Mouse (Mus musculus): Measurements from ENCODE around the gene Tiprl.

Tiprl gene

GRCm38 (mm10) chr1:165236321-165237298 is at the start of gene Tiprl:
TSS of gene Tiprl (minus strand) at chr1:165236996.
- peak; percentile 98 for DNase-seq

GRCm38 (mm10) chr1:165284096-165284495 is 47.3 kb upstream of the Tiprl start:
- no peak for DNase-seq

- DNase-seq, result no peak
Measured at GRCm38 (mm10) chr1:165282967-165283345, 46.2 kb upstream of the Tiprl start.

- no peak for DNase-seq
Measured at GRCm38 (mm10) chr1:165282222-165282966, 45.6 kb upstream of the Tiprl start.

- DNase-seq, result peak; percentile 37
Measured at GRCm38 (mm10) chr1:165281351-165282221, 44.8 kb upstream of the Tiprl start.

GRCm38 (mm10) chr1:165280741-165281140 is 43.9 kb upstream of the Tiprl start:
- no peak for DNase-seq

- no peak for DNase-seq
Measured at GRCm38 (mm10) chr1:165274946-165275345, 38.1 kb upstream of the Tiprl start.

- peak; percentile 63 for DNase-seq
Measured at GRCm38 (mm10) chr1:165252027-165252671, 15.4 kb upstream of the Tiprl start.

GRCm38 (mm10) chr1:165250546-165250945 is 13.8 kb upstream of the Tiprl start:
- no peak for DNase-seq

GRCm38 (mm10) chr1:165248842-165249241 is 12.0 kb upstream of the Tiprl start:
- DNase-seq, result no peak

- no peak for DNase-seq
Measured at GRCm38 (mm10) chr1:165247788-165248187, 11.0 kb upstream of the Tiprl start.

- DNase-seq, result no peak
Measured at GRCm38 (mm10) chr1:165247085-165247484, 10.3 kb upstream of the Tiprl start.

- DNase-seq, result no peak
Measured at GRCm38 (mm10) chr1:165246587-165246986, 9.8 kb upstream of the Tiprl start.

- DNase-seq, result no peak
Measured at GRCm38 (mm10) chr1:165235846-165236245, 950 bp downstream of the Tiprl start.

- DNase-seq, result peak; percentile 19
Measured at GRCm38 (mm10) chr1:165233806-165234205, 3.0 kb downstream of the Tiprl start.

- DNase-seq, result no peak
Measured at GRCm38 (mm10) chr1:165230691-165231090, 6.1 kb downstream of the Tiprl start.

- peak; percentile 89 for DNase-seq
Measured at GRCm38 (mm10) chr1:165229577-165229976, 7.2 kb downstream of the Tiprl start.

GRCm38 (mm10) chr1:165217023-165217589 is 19.7 kb downstream of the Tiprl start:
- DNase-seq, result no peak

GRCm38 (mm10) chr1:165215831-165216230 is 21.0 kb downstream of the Tiprl start:
- no peak for DNase-seq

- no peak for DNase-seq
Measured at GRCm38 (mm10) chr1:165205591-165205990, 31.2 kb downstream of the Tiprl start.

GRCm38 (mm10) chr1:165203488-165204035 is 33.2 kb downstream of the Tiprl start:
- no peak for DNase-seq
